Mouse (Mus musculus) left cerebral cortex, postnatal 4 days (tissue): ENCODE measurements at regions not wholly inside any gene's neighbourhood (a gene's known extent, or its start where the extent isn't known, plus 50 kb on each side); places are given as distances from the start of the nearest gene placed in this dataset.
"Not testable (repeated sequence)": the region's sequence is repeated elsewhere in the genome, so short reads cannot be mapped to it uniquely, and the experiment has no call there.

Experiments used
- DNase-seq: peaks from one replicate; pipeline ENCODE4 v3.0.0-alpha.2; 2022
- intact Hi-C: fragments of 180-260 bp; cut with DNase I; formaldehyde crosslinking; loops from one replicate; pipeline ENCODE4 v1.15.1; 2025

GRCm38 (mm10) chr14:17523916-17524315, 136.1 kb upstream of the Thrb start:
- no peak for DNase-seq
- intact Hi-C loops = no loop called here

GRCm38 (mm10) chr14:17539322-17539721, 120.7 kb upstream of the Thrb start:
- intact Hi-C loops = no loop called here

GRCm38 (mm10) chr14:17556458-17556857, 103.6 kb upstream of the Thrb start:
- intact Hi-C loops = no loop called here
- no peak for DNase-seq

More at GRCm38 (mm10) chr14:17539322-17539721, 120.7 kb upstream of the Thrb start:
- no peak for DNase-seq

GRCm38 (mm10) chr14:17560001-17560400, 100.1 kb upstream of the Thrb start:
- intact Hi-C loops, DNase-seq: not testable (repeated sequence)

- intact Hi-C loops = no loop called here
- DNase-seq = no peak
Measured at GRCm38 (mm10) chr14:17567927-17568326, 92.1 kb upstream of the Thrb start.

GRCm38 (mm10) chr14:17569087-17569636, 90.9 kb upstream of the Thrb start:
- intact Hi-C loops = no loop called here
- no peak for DNase-seq

- intact Hi-C loops = no loop called here
- no peak for DNase-seq
Measured at GRCm38 (mm10) chr14:17578776-17579175, 81.3 kb upstream of the Thrb start.

GRCm38 (mm10) chr14:17589595-17589994, 70.5 kb upstream of the Thrb start:
- no peak for DNase-seq
- intact Hi-C loops = no loop called here

GRCm38 (mm10) chr14:17599553-17599952, 60.5 kb upstream of the Thrb start:
- no peak for DNase-seq
- intact Hi-C loops = no loop called here

GRCm38 (mm10) chr14:17602357-17602756, 57.7 kb upstream of the Thrb start:
- intact Hi-C loops = no loop called here
- DNase-seq = no peak

GRCm38 (mm10) chr14:17606018-17606417, 54.0 kb upstream of the Thrb start:
- no peak for DNase-seq
- intact Hi-C loops = no loop called here

- DNase-seq = no peak
- intact Hi-C loops = no loop called here
Measured at GRCm38 (mm10) chr14:17607186-17607585, 52.9 kb upstream of the Thrb start.
